Mouse (Mus musculus) lung, postnatal 36 days (tissue): ENCODE data around the gene Smg1.

Source experiments
- DNase-seq: peaks from one replicate; pipeline ENCODE4 v3.0.0; 2022; ENCODE audit warnings: mixed read lengths

Smg1 gene

DNA sequence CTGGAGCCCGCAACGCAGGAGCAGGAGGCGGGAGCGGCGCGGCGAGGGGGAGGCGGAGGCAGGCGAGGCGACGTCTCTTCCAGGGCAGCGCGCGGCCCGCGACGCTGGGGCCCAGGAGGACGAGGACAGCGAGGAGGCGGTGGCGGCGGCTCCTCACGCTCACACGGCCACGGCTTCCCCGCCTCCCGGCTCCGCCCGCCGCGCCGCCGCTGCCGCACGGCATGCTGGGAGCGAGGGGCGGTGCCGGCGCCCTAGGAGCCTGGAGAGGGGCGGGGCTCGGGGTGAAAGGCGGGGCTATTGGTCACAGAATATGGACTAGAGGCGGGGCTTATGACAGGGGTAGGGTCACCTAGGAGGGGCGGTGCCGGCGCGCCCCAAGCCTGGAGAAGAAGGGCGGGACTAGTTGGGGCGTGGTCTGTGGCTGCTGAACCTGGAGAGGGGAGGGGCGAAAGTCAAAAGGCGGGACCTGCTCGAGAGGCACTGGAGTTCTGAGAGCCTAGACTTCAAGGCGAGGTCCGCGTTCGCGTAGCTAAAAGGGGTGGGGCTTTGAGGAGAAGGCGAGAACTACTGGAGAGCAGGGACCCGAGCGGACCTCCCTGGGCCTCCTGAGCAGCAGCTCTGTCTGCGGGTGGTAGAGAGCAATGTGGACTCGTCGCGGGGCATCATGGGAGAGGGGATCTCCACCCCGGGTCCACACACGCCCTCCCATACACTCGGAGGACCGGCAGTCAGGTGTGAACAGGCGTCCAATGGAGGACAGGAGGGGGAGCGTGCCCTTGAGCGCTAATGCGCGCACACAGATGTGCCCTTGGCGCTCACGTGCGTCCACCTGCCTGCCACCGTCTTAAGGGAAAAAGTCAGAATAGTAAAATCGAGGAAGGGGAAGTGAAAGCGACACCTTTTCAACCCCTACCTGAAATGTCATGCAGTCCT lies at the start of gene Smg1:
TSS of gene Smg1 (minus strand) at position 218 of the 933 bp plus-strand sequence.
- peak; percentile 100 for DNase-seq

DNA sequence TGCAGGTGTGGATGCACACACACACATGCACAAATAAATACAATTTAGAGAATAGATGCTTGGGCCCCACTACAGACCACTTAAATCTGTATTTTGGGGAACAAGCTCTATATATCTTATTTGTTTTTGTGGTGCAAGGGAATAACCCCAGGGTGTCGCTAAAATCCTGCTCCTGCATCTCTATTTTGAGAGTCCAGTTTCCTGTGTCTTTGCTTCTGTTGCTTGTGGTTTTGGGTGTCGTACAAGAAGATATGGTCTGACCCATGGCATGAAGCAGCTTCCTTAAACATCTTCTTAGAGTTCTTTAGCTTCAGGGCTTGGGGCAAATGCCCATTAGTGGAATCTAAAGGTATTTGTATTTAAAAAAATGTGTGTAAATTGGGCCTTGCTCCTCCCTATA lies 39.7 kb upstream of the Smg1 start:
- peak; percentile 12 for DNase-seq

DNA sequence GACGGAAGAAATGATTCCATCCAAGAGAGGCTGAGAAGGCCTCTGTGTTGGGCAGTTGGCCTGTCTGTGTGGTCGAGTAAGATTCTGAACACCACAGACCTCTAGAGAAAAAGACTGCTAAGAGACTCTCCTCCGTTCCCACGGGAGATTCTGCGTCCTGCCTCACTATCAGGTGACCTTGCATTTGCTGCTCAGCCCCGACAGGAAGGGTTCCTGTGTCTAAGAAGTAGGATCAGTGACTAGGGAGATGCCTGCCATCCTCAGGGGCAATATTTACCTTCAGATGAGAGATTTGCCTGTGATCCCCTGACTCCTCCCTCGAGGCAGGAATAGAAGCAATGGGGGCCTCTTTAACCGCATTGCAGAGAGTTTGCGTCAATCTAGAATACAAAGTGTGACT lies 39.1 kb upstream of the Smg1 start:
- no peak for DNase-seq

DNA sequence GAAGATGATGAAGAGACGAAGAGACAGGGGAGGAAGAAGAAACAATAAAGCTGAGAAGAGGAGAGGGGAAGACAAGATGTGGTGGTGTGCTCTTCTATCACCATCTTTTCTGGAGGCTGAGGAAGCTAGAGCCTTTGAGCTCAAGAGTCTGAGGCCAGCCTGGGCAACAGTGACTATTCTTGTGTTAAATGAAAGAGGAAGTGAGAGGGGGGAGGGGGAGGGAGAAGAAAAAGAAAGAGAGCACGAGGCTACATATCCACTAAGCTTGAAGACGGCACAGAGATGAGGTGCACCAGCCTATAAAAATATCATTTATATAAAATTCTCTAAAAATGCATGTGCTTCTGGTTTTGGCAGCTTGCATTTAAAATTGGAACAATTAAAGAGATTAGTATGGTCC lies 36.1 kb upstream of the Smg1 start:
- peak; percentile 54 for DNase-seq

DNA sequence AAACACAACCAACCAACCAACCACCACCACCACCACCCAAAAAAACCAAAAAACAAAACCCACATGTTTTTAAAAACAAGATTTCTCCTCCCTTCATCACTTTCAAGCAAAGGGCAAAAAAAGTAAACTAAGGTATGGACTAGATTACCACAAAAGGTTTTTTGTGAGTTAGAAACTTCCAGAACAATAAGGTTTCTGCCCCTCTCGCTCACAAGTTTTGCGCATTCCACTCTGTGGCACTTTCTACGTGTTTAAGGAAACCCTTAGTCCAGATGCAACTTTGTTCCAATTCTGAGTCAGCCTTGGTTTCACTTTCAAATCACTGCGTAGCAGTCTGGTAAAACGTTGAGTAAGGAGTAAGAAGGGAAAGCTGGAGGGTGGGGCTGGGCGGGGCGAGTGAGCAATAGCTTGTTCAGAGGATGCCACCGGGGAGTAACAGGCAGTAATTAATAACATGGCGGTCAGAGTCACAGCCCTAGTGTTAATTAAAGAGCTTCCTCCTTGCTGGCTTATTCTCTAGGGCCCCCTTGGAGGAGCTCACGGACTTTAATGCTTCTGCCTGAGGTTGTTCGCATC lies 34.0 kb upstream of the Smg1 start:
- peak; percentile 85 for DNase-seq

DNA sequence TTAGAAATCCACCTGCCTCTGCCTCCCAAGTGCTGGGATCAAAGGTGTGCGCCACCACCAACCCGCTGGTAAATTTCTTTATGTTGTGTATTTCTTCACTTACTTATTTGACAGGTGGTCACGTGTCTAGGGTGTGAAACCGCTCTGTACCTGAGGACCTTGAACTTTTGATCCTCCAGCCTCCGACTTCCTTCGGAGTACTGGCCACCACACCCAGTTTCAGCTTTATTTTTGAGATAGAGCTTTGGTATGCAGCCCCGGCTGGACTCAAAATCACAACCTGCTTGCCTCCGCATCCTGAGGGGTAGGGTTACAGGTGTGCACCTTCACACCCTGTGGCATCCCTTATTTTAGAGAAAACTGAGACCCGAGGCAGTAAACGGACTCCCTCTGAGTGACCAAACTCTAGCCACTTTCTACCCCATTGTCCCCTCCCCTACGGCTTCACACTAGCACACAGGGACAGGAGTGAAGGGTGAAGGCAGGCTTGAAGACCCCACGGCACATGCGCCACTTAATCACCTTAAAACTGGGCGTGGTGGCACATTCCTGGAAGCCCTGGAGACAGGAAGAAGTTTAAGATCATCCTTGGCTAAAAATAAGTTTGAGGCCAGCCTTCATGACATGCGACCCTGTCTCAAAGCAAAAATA lies 33.3 kb upstream of the Smg1 start:
- DNase-seq, result no peak

DNA sequence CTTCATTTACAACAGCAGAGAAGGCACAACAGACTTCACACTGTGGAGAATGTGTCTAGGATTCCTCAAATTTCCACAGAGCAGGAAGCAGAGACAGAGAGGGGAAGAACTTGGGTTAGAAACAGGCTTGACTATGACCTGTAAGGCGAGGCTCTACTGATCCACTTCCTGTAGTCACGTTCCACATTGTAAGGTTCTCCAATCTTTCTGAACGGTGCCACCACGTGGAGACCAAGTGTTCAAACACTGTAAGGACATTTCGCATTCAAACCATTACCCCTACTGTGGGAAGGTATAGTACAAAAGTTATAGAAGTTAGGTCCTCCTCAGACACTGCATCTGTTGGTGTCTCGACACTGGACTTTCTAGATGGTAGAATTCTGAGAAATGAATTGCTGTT lies 31.8 kb upstream of the Smg1 start:
- DNase-seq, result peak; percentile 61

DNA sequence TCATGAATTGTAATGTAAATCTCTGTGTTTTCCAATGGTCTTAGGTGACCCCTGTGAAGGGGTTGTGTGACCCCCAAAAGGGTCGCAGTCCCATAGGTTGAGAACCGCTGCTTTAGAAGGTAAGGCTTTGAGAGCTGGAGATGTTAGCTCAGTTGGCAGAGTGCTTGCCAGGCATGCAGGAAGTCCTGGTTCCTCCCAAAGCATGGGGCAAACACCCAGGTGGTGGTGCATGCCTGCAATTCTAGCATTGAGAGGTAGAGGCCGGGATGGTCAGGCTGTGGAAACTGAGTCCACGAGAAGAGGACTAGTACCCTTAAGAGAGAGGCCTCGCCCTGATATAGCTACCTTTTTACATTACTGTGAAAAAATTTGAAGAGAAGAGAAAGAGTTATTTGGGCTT lies 31.4 kb upstream of the Smg1 start:
- DNase-seq, result no peak

DNA sequence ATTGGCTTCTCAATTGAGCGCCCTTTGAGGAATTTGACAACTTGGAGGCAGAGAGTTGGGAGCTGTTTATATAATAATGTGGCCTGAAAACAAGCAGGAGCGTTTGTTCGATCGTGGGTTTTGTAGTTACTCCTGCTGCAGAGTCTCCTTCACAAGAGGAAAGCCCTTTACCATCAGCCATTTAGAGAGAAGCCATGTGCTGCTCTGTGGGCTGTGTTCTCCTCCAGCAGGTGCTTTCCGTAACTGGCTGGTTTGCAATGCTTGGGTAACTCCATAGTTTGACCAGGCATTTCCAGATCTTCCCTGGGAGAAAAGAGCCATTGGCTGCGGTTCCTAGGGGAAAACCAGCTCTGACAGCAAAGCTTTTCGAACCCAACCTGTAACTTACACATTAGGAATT lies 30.7 kb upstream of the Smg1 start:
- no peak for DNase-seq

DNA sequence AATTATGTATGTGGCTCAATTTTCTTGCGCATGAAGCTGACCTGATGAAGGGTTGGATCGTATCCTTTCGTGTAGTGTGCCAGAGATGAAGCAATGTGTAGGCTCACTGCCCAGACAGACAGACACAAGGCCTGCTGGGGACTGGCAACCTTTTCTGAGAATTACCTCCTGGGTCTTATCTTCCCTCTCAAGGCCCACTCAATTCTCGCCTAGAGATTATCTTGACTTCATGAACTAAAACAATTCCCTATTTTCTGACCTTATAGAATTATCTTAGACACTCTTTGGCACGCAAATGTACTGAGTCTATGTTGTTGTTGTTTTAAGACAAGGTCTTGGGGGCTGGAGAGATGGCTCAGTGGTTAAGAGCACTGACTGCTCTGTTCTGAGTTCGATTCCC lies 22.6 kb upstream of the Smg1 start:
- DNase-seq, result peak; percentile 51

DNA sequence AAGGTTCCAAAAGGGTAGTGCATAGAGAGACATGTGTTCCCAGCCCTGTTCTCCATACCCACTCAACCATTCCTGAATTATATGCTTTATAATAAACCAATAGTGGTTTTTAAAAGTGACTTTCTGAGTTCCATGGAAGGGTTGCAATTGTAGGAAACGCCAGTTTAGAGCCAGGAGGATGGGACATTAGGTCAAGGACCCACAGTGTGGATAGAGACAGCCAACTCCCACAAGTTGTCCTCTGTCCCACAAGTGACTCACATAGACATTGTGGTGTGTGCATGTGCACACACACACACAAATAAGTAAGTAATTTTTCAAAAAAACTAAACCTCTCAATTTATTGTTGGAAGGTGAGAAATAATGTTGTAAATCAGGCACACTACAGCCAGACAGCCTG lies 20.1 kb upstream of the Smg1 start:
- no peak for DNase-seq

DNA sequence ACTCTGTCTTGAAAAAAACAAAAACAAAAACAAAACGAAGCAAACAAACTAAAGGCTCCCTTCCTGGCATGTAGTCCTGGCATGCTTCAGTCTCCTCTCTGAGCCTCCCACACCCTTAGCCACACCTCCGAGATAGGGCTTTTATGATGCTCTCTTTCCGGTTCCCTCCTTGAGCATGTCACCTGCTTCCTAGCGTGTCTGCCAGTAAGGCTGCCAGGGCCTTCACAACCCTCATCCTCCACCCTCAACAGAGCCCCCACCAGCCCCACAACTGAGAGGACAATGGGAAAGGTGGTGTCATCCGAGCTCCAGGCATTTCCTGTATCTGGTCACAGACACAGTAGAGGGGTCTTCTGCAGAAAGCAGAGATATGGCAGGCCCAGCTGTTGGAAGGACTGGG lies 18.9 kb upstream of the Smg1 start:
- DNase-seq, result no peak

DNA sequence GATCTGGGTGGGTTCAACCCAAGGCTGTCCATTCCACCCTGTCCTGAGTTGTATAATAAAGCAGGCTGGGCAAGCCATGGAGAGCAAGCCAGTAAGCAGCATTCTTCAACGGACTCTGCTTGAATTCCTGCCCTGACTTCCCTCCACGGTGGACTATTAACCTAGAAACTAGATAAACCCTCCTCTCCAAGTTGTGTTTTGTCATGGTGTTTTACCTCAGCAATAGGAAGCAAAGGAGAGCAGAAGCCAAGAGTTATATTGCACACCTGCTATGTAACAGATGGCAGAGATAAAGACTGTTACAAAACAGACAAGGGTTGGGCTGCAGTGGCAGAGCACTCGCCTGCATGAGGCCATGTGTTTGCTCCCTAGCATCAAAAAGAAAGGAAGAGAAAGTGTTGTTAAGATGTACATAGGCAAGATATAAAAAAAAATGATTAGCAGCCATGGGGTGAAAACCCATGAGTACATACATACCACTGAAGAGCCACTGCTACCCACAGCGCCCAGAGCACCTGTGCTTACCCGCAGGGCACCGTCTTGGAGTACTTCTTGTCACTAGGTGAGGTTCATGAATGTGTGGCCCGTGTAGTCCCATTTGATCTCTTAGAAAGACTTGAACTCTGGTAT lies 16.3 kb upstream of the Smg1 start:
- DNase-seq, result no peak

DNA sequence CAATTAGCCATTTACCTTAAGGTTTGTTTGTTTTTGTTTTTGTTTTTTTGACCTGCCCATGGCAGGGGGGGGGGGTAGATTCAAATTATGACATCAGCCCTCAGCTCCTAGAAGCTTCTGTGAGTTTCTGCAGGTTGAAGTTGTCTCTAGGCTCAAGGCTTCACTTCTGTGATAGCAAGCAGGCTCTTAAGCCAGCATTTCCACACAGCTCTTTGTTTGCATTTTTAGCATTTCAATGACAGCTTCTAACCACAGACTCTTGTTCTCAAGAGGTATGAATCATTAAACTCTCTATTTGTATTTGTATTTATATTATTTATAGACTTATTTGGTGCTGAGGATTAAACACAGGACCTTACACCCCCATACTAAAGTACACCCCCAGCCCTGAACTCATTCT lies 15.0 kb upstream of the Smg1 start:
- peak; percentile 55 for DNase-seq

DNA sequence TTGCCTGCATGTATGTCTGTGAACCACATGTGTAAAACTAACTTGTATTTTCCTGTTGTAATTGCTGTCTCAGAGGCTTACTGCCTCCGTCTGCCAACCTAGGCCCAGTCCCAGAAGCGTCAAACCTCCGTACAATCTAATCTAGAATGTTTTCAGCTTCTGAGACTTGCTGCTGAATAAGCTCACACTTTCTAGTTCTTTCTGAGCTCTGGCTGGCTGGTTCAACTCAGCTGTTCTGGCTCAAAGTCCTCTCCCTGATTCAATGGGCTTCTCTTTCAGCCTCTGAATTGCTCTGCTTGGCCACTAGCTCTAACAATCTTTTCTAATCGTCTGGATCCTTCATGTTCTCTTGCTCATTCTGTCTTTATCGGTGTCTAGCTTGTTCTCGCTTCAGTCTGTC lies 13.3 kb upstream of the Smg1 start:
- DNase-seq, result no peak

DNA sequence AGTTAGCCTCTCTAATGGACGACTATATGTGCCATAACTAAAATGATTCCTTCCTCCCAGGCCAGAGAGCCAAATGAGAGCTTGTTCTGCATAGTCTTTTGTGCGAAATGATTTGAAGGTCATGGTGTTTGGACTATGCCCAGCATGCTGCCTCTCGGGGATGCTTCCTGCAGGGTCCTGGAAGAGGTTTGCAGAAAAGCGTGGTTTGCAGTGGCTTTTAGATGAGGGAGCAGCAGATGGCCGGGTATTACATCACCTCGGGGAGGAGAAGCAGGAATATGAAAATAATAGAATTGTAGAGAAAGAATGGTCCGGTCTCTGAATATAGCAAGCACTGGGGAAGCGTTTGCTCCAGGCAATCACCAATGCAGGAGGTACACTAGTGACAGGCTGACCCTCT lies 11.0 kb upstream of the Smg1 start:
- DNase-seq, result no peak

DNA sequence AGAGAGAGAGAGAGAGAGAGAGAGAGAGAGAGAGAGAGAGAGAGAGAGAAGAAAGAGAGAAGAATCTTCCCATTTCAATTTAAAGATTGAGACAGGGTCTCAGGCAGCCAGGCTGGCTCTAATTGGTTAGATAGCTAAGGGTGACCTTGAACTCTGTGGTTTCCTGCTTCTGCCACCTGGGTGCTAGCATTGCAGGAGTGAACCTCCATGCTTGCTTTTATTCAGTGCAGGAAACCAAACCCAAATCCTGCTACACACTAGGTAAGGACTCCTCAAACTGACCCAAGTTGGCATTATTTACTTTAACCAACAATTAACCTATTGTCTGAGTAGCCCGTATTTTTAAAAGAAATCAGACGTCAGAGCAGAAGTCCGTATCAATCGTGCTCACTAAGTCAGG lies 10.5 kb upstream of the Smg1 start:
- DNase-seq, result no peak

DNA sequence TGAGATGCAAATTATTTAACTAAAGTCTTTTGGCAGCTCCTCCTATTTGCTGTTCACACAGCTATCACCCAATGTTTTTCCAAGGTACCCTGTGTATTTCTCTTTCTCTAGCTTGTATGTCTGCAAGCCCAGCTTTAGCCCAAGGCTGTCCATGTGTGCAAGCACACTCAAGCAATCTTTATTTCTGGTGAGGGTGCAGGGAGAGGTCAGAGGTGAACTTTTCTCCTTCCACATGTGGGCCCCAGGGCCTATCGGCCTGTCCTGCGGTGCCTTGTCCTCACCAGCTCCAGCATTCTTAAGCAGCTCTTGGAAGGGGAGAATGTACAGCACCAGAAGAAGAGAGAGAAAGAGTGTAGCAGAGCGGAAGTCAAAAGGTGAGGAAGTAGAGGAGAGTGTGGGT lies 9.5 kb upstream of the Smg1 start:
- no peak for DNase-seq

DNA sequence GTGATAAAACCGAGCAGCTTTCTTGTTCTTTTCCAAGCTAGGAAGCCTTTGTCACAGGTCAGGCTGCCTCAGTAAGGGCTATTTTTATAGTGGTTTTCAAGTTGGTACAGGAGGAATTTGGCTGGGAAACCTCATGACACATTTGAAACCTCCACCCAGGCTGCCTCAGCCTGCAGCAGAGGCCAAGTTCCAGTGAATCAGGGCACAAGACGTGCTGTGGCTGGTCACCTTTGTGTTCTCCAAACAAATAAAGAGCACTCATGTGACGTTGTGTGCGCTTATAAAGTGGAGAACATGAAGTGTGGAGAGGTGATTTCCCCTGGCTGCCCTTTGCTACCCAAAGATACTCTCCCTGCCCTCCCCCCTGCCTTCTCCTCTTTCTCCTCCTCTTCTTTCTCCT lies 8.9 kb upstream of the Smg1 start:
- peak; percentile 89 for DNase-seq

DNA sequence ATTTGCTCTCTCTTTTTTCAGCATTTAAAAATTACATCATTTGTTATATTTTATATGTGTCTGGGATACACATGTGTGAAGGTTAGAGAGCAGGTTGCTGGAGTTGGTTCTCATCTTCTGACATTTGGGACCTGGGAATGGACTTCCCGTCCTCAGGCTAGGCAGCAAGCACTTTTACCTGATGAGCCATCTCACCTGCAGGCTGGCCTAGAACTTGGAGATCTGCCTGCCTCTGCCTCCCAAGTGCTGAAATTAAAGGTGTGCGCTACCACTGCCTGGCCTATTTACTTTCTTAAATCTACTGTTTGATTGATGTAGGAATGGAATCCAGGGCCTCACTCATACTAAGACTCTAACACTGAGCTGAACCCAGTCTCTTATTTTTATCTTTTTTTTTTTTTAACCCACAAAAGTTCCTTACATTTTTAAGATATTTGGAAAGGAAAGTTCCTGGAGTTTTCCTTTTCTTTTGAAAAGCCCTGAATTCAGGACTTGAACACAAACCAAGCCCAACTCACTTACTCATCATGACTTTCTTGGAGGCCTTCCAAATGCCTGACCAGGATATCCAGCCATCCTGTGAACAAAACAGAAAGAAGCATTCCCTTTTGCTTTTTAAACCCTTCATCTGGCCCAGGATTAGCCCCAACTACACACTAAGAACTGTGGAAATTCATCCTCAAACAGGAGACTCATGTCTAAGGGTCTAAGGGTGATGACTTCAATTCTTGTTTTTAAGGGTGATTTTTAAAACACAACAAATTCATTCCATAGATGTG lies 8.1 kb upstream of the Smg1 start:
- peak; percentile 43 for DNase-seq

DNA sequence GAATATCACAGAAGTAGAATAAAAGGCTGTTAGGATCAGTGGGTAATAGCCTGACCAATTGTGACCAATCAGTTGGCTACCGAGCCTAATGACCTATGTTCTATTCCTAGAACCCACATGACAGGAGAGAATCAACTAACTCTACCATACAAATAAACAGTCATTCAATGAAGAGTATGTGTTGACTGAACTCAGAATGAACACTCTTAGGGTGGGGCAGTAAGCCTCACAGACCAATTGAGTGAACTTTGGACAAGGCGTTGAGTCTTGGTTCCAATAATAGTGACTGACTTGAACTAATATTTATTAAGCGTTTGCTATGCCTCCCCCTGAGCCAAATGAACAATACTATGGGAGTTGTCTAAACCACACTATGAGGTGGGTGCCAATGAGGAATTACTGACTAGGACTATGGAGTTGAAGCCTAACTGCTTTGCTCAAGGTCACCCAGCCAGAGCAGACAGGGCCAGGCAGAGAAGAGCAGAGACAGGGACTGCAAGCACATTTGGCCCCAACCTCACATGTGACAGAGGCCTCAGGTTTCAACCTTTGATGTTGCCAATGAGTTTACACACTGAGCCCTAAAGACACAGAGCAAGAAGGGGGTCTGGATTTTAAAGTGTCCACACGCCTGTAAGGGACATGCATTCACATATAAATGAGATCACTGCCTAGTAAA lies 7.2 kb upstream of the Smg1 start:
- DNase-seq, result no peak

DNA sequence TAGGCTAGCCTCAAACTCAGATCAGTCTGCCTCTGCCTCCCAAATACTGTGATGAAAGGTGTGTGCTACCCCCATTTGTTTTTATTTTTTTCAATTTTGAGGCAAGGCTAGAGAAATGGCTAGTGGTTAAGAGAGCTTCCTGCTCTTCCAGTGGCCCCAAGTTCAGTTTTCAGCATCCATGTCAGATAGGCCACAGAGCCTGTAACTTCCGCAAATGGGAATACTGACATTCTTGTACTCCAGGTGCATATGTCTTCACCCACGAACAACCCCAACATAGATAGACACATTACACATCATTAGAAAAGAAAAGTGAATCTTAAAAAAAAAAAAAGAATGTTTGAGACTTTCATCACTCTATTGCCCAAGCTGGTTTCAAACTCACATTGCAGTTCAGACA lies 6.1 kb upstream of the Smg1 start:
- DNase-seq, result no peak
